Mouse (Mus musculus) mouse trophoblast stem cell (cell line): Measurements from ENCODE around the gene Auh.

Source experiments
- in situ Hi-C, 2 experiments: fragments of 300-500 bp; cut with MseI, MboI; formaldehyde crosslinking; loops; 2 replicates in 1 of 2; 3 replicates in 1 of 2; pipeline ENCODE4 v1.15.1; 2025

Gene Auh

DNA sequence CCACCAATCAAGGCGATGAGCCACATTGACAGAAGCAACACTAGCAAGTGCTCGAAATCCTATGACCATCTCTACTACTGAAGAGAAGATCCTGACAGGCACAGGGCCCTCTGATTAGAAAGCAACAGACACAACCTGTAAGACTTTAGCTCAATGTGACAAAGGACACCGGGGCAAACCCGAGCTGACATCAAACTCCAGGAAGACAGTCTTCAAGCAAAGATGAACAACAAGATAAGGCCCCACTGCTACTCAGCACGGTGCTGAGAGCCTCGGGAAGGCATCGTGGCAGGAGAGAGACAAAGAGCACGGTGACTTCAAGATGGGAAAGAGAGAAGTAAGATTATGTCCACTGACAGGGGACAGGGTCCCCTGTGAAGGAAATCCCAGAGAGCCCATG, 7.5 kb downstream of the Auh start:
- in situ Hi-C loops, result no loop called here

DNA sequence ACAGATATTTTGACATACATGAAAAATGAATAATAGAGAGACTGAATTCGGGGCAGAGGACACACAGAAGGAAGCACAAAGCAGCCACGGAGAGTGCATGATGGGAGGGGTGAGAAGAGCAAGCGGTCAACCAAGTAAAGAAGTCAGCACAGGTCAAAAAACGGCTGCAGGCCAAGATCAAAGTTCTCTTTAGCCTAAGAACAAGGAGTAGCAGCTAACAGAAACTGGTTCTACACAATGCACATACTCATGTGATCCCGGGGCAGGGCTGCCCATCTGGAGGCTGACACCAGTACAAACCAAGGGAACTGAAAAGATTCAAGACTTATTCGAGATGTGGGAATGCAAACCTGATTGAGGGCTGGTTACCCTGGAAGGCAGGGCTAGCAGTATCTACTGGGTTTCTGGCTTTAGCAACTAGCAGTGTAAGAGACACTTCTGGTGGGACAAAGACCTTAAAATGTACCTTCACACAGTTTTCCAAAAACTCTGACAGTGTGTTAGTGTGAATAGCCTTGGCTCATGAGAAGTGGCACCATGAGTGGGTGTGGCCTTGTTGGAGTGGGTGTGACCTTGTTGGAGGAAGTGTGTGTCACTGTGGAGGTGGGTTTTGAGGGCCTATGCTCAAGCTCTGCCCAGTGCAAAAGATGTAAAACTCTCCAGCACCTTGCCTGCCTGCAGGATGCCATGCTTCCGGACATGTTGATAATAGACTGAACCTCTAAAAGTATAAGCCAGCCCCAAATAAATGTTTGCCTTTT, 8.2 kb downstream of the Auh start:
- in situ Hi-C loops, result no loop called here

DNA sequence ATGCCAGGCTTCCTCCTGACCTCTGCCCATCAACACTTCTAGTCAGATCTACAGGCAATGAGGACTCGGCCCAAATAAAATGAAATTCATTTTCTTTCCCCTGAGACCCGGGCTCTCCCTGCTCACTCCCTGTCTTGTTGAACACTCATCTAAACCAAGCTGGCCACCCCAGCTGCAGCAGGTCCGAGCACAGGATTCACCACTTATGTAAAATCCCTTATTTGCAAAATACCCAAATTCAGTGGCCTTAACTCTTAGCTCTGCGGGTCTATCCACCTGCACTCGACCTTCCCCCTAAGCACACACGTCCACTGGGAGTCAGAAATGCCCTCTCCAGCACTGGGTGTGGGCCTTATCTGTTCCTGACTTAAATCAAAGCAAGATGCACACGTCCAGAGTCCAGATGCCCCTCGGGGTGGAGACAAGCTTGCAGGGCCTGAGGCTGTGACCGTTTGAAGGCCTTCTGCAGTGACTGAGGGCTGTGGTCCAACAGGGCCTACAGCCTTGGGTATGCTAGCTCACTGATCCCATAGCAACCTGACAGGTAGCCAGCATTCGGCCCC, 9.6 kb downstream of the Auh start:
- in situ Hi-C loops, result no loop called here

DNA sequence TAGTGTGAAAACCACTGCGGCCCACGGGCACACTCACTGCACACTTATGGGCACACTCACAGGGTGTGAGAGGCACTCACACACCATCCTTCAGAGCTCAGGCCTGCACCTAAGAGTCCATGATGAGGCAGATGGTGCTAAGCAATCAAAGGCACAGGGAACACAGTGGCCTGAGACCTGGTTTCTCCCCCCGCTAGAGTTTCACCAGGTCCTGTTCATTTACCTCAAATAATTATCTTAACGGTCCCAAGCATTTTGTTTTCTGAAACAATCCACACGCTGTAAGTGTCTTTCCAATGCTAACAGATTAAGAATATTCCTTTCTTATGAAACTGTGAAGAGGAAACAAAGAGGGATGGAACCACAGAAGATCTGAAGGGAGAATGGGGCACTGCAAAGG, 11.1 kb downstream of the Auh start:
- in situ Hi-C loops, result no loop called here

DNA sequence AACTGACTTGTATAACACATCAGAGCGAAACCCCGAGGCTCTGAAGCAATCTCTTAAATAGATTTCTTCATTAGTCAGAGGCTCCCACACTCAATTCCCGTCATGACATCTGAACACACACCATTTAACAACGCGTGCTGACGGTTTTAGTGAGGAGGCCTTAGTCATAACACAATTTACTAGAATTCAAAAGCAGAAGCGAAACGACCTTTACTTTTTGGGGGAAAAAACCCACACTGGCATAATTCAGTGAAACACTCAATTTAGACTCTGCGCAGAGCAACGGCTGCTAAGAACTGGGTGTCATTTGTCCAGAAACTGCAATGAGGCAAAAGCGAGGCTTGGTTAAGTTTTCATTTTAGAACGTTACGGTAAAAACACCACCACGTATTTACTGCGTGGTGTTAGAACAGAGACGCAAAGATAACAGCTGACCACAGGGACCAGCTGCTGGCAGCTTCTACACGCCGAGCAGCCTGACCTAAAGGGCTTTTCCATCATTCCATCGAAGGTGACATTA, 14.8 kb downstream of the Auh start:
- in situ Hi-C loops, result no loop called here

DNA sequence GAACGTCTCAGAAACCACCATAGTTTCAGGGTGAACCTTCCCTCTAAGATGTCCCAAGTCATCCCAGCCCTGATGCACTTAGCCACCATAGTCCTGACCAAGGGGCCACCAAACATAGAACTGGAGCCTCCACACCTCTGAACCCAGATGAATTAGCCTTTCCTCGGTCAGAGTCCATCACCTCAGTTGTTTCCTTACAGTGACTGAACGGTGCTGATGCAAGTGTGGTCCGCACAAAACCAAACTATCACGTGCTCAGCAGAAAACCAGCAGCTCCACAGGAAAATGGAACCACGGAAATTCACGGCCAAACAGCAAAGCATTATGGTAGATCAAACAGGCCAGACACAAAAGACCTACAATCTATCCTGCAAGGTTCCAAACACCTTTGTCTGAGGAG, 15.6 kb downstream of the Auh start:
- in situ Hi-C loops, result no loop called here

DNA sequence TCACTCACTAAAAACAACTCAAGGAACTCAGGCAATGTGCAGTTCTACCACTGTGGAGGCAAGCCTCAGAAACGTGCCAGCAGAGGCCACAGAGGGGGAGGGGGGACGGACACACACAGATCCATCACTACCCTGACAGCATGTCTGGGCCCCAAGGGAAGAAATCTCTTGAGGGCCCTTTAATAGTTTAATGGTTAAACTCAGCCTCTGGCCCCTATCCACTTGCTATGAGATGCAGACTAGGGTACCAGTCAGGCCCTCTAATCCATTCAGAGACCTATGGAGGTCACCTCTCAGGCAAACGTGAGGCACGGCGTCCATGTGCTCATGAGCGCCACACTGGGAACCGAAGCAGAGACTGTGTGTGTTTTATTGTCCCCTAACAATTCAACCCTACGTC, 17.0 kb downstream of the Auh start:
- in situ Hi-C loops, result no loop called here

DNA sequence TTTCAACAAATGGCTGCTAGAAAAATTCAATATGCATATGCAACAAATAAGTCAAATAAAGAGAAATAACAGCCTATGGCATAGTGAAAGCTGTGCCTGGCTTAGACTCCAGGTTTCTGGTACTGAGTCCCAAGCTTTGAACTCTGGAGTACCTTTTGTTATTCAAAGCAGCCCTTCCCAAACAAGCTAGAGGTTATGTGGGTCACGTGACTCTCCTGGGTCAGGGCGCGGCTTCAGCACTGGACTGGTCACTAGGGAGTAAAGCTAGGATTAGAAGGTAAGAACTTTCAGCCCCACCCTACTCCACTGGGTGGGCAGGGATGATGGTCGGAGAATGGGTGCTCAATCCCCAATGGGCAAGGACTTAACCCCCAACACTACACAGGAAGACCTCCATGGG, 18.2 kb downstream of the Auh start:
- in situ Hi-C loops, result no loop called here

DNA sequence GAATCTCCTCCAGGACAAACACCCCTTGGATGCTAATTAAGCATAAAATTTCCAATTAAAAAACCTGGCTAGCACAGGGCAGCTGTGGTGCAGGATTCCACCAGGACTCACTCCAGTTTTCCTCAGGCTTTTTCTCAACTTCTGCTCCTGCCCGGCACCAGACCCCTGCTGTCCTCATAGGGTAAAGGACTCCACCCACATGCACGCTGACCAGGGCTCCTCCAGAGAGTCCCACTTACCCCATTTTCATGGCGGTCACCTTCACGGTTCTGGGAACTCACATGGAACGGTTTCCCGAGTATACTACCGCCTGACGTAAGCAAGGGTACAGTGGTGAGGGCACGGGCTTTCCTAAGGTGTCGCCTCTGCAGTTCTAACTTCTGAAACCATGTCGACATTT, 23.2 kb downstream of the Auh start:
- in situ Hi-C loops, result no loop called here

DNA sequence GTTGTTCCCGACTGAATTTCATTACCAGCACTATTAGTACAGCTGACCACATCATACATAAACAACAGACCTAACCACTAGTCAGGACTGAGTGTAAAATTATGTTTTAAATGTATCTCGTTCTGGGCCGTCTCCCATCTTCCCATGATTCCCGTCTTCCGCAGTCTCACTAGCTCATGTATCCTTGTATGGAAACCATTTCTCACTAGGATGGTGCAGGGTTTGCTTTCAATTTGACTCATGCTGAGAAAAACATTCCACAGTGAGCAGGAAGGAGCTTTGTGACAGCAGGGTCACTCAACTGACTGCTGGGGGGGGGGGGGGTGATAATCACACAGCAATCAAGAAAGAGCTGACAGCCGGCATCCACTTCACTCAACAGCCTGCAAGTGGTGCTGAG, 25.3 kb downstream of the Auh start:
- in situ Hi-C loops, result no loop called here

DNA sequence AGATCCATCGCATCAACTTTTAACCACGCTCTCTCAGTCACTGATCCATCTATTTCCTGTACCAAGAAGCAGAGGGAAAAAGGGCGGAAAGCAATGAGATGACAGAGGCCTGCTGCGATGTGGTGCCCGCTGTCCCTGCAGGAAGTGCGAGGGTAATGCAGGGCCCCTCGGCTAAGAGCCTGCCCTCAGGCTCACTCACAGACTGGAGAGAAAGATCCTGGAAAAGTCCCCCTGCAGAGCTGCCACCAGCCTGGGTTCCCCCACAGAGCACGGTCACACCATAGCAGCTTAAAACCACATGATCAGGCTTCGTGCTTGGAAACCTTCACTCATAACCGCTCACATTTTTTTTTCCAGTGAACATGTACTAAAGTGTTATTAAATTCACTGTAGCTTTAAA, 25.7 kb downstream of the Auh start:
- in situ Hi-C loops, result no loop called here

DNA sequence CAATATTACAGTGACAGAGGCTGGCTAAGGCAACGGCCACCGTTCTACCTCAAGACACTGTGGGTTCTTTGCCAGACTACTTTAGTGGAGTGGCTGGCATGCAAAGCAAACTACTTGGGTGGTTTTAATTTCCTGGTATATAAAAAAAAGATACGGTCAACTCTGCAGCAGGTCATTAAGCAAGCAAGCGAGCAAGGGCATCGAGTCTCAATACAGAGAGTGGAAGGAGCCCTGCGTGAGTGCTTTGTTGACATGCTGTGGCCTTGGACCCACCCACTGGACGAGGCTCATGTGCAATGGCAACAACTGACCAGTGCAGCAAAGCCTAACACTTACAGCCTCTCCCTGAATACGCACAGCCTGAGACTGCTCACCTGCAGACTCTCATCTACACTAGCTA, 27.0 kb downstream of the Auh start:
- in situ Hi-C loops, result no loop called here

DNA sequence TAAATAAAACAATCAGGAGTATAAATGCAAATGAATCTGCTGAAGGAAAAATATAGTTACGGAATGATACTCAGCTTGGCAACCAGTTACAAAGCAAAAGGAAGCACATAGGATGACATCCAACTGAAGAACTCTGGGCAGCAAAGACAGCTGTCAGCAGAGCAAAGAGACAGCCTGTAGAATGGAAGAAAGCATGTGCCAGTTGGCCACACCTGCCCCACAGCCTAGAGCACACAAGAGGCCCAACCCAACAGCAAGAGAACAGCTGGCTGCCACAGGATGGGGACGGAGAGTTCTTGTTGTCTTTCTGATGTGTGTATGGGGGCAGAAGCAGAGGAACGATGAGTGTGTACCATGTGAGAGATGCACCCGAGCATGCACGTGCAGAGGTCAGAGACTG, 29.8 kb downstream of the Auh start:
- in situ Hi-C loops, result no loop called here

DNA sequence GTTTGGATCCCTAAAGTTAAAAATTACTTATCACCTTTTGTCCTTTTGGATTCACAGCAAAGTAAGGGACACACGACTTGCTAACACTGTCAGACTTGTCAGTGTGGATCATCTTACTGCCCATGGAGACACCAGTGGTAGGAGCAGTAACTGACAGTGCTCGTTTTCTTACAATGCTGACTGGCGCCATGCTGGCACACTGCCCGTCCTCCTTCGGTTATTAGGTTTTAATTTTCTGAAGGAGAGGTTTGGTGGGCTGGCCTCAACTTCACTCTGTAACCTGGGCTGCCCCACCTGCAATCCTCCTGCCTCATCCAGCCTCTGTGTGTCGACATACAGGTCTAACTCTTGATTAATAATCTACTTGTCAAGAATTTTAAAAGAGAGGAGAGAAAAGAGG, 31.7 kb downstream of the Auh start:
- in situ Hi-C loops, result no loop called here

DNA sequence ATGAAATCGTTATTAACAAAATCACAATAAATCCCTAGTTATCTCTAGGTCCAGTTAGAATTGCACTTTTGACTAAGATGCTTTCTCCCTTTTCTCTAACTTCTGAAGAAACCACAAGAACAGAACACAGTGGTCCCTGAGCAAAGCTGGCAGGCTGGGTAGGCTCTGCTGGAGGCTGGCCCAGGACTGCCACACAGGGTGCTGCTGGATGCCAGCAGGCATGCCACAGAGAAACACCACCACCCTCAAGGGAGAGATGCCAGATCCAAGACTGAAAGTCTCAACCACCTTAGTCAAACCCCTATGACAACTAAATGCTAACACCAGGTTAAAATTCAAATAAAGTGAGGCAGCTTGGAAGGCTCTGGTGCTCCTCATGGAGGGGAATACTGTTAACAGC, 36.7 kb downstream of the Auh start:
- in situ Hi-C loops, result no loop called here

DNA sequence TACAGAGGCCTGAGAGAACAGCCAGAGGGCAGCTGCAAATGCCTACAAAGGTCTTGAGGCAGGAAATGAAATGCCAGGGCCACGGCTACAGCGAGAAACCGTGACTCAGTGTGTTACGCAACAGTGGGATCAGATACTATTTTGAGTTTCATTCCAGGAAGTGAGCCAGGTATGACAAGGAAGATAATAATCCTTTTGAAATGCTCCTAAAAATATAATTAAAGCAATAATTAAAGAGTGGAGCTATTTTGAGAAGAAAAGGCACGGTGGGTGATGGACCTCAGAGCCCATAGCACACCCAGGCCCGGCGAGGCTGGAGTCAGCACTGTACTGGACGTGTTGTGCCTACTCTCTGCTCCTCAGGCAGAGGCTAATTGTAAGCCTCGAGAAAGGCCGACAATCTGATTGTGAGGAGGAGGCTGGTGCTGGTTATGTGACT, 37.4 kb downstream of the Auh start:
- in situ Hi-C loops, result no loop called here

DNA sequence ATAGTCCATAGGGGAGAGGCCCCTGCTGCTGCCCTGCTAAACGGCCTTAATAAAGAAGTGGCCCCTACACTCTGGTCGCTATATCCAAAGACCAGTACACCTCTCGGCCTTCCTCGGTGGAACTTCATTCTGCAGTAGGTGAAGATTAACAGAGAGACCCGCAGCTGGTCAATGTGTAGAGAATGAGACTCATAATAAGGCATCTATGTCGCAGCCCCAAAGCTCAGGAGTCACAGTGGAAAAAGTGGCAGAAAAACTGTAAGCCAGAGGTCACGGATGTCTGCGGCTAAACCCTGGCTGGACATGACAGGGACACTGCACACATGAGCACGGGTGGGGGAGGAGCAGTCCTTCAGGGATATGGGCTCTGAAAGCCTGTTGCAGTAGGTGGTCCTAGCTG, 39.2 kb downstream of the Auh start:
- in situ Hi-C loops, result no loop called here

DNA sequence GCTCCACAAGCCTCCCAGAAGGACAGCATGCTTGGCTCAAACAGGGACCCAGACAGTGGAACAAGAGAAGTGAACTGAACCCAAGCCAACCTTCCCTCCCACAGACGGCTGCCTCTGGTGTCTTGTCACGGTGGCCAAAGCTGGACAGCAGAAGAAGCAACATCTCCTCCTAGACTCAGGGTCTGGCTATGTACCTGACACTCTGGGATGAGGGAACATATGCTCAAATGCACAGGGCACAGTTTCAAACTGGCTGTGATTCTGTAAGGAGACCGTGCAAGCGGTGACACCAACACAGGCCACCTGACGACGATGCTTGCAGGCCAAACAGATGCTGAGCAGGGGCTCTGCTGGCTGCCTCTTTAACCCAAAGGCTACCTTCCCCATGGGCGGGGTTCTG, 42.7 kb downstream of the Auh start:
- in situ Hi-C loops, result no loop called here

DNA sequence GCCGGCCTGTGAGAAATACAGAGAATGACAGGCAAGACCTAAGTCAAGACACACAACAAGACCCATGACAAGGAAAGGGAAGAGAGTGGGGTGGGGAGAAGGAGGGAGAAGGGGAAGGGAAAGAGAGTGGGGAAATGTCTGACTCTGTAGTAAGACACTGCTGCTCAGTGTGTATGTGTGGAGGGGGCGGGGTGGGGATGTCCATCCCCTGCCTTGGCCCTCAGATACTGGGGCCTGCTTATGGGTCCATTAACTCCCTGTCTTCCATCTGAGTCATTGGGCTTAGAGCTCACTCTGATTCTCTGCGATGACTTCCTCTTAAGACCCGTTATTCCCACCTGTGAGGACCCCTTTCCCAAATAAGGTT, 45.5 kb downstream of the Auh start:
- in situ Hi-C loops, result no loop called here

DNA sequence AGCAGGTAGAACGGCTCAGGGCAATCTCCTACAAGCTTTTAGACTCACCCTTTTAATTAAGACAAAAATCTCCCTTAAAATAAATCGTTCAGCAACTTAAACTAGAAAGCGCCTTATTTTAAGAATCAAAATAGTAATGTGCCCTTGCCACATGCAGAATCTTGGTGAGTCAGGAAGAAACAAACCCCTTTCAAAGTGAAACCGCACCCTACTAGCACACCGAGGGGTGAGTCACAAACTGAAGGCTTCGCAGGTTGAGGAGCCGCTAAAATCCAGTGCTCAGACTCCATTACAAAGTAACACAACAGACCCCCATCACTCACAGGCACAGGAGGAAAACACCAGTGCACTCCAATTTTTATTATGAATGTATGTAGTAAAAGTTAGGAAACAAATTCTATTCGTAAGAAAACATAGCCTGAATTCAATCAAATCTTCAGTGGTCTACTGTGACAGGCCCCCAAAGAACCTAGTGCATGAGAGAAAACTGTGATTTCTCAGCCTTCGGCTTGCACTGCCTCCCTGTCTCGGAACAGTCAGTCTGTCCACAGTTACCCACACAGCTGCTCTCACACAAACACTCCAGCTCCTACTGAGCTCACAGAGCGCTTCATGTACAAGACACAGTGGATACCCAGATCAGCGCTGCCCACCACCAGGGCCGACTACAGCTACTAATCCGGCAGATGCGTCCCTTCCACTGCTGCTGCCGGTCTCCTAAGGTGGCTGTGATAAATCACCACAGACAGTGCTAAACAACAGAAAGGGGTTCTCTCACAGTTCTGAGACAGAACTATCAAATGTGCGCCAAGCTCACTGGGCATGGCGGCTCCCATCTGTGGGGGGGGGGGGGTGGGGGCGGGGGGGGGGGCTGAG, 46.2 kb downstream of the Auh start:
- in situ Hi-C loops, result no loop called here

DNA sequence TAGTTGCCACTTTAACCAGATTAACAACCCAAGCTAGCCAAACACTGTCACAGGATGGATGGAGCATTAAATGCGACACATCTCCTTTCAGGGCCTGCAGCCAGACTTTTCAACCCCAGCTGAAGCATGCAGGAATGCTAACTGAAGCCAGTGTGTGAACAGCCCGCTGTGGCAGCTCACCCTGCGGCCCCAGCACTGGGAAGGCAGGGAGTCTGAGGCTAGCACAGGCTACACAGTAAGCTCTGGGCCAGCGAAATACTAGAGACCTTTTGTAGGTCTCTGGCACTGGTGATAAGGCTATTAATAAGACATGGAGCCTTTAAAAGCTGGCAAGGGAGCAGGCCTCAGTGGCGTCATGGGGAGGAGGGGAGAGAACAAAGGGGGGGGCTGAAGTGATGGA, 49.1 kb downstream of the Auh start:
- in situ Hi-C loops, result no loop called here

DNA sequence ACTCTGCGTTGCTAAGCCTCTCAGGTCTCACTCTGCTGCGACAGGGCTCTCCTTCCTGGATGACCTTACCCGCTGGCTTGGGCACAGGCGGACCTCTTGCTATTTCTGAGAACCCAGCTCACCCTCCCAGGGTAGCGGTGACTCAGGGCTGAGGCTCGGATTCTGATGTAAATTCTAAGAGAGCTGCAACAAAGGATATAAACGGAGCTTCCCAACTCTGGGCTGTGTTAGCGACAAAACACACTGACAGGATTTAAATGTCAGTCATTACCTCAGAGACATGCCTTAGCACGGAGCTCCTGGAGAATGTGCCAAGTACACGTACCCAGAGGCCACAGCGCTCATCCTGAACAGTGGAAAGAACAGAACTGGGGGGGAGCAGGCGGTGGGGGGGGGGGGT, 49.6 kb downstream of the Auh start:
- in situ Hi-C loops, result no loop called here

DNA sequence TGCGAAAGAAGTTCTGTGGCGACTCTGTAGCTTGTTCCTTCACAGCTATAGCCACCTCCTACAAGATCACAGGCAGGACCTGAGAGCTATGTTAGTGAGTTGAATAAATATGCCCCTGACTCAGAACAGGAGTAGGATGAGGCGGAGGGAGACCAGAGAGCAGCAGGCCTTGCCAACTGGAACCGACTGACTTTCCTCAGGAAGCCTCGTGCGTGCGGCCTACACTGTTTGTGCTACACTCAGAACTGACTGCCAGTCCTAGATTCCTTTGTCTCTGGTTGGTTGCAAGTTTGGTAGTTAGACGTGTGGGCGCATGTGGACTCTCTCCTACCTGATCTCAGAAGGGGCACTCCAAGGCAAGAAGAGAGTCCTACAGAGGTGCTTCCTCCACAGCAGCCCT, 50.2 kb downstream of the Auh start:
- in situ Hi-C loops, result no loop called here
